Mouse (Mus musculus): ENCODE results near the gene Rnf4. TPM values are rescaled to one million over a fixed set of nuclear protein-coding genes. Genes with fewer than 3 reads are reported as not detected.
A peak's percentile ranks its signal among the peaks of the same experiment; 100 is the strongest.

The Rnf4 gene
- total RNA-seq, 1 experiment: 177 TPM

DNA sequence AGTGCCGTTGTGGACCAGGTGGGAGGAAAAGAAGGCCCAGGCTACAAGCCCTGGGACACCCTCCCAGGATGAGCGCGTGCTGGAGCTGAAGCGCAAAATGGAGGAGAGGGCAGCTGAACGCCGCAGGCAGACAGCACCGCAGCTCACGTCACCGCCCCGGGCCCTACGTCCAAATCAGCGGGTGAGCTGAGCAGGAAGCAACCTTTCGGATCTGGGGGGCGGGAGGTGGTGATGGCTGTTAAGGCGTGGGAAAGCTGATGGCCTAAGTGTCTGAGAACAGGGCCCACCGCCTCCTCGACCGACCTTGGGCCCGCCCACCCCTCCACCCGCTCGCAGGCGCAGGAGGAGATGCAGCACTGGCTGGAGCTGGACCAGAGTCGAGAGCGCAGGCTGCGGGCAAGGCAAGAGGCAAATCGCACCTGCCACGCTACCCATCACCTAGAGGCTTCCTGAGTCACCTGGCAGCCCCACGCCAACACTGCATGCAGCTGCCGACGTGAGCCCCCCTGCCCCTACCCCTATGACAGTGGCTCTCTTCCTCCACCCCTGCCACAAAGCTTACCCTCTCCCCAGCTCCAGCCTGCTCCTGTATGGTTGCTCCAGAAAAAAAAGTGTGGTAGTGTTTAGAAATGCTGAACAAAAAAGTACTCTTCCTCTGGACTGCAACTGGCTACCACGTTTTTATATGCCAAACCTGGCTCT is 9.1 kb upstream of the Rnf4 start:
- Histone ChIP-seq H3K27ac (ENCODE audit: insufficient read depth, low read depth, low read length, poor library complexity, severe bottlenecking) (no peak overlapping the region), H3K4me3 (ENCODE audit: insufficient read depth in 1 of 2, low read depth in 1 of 2, low read length in 2 of 2, poor library complexity in 1 of 2, severe bottlenecking in 1 of 2) (peak overlapping the region; percentile 40 to 60; a peak in 3 of 4 replicates), H3K9me3 (ENCODE audit: control insufficient read depth, insufficient read depth, low read depth, low read length) (no peaks in the 10 kb centered on the region), H3K36me3 (ENCODE audit: control insufficient read depth, insufficient read depth, low read length, poor library complexity, severe bottlenecking) (no peaks in the 10 kb centered on the region), H3K4me1 (ENCODE audit: control insufficient read depth in 2 of 2, insufficient read depth in 2 of 2, low read length in 2 of 2, poor library complexity in 1 of 2) (peaks cover 2 to 8% of the 10 kb centered on the region in 2 experiments; a peak in 2 of 4 replicates), H3K9ac (ENCODE audit: insufficient read depth, low read depth, low read length, poor library complexity, severe bottlenecking) (peak overlapping the region; percentile 63)
- peak; percentile 47 for DNase-seq (ENCODE audit: low read depth, low spot score)
- in situ Hi-C loops (cut with MboI; ENCODE audit: low sequenced_read_pairs in 2 of 2, unreplicated experiment in 2 of 2): no loop called here
- TF ChIP-seq ZNF384 (IDR thresholded peaks at IDR 0.05; ENCODE audit: low read depth, low read length) (no peak), HCFC1 (IDR thresholded peaks at IDR 0.05; ENCODE audit: borderline replicate concordance, insufficient read depth, low read length) (no peak), MAFK (IDR thresholded peaks at IDR 0.05; ENCODE audit: insufficient read depth, low read depth, low read length) (no peak), CHD2 (IDR thresholded peaks at IDR 0.05; ENCODE audit: low read depth, low read length) (no peak), ZC3H11A (IDR thresholded peaks at IDR 0.05; ENCODE audit: borderline replicate concordance, low read depth, low read length) (no peak)

GRCm38 (mm10) chr5:34330136-34330535 is 6.0 kb upstream of the Rnf4 start:
- Histone ChIP-seq H3K27ac (ENCODE audit: insufficient read depth, low read depth, low read length, poor library complexity, severe bottlenecking) (no peak overlapping the region), H3K9me3 (ENCODE audit: control insufficient read depth, insufficient read depth, low read depth, low read length) (no peaks in the 10 kb centered on the region), H3K4me3 (ENCODE audit: insufficient read depth in 1 of 2, low read depth in 1 of 2, low read length in 2 of 2, poor library complexity in 1 of 2, severe bottlenecking in 1 of 2) (no peak overlapping the region), H3K36me3 (ENCODE audit: control insufficient read depth, insufficient read depth, low read length, poor library complexity, severe bottlenecking) (no peaks in the 10 kb centered on the region), H3K4me1 (ENCODE audit: control insufficient read depth in 2 of 2, insufficient read depth in 2 of 2, low read length in 2 of 2, poor library complexity in 1 of 2) (peaks cover 4 to 9% of the 10 kb centered on the region in 2 experiments; a peak in 2 of 4 replicates), H3K9ac (ENCODE audit: insufficient read depth, low read depth, low read length, poor library complexity, severe bottlenecking) (no peak overlapping the region)
- in situ Hi-C loops (cut with MboI; ENCODE audit: low sequenced_read_pairs in 2 of 2, unreplicated experiment in 2 of 2): no loop called here
- no peak for TF ChIP-seq ZC3H11A (IDR thresholded peaks at IDR 0.05; ENCODE audit: borderline replicate concordance, low read depth, low read length)
- no peak for TF ChIP-seq CHD2 (IDR thresholded peaks at IDR 0.05; ENCODE audit: low read depth, low read length)
- TF ChIP-seq HCFC1 (IDR thresholded peaks at IDR 0.05; ENCODE audit: borderline replicate concordance, insufficient read depth, low read length): no peak
- no peak for TF ChIP-seq ZNF384 (IDR thresholded peaks at IDR 0.05; ENCODE audit: low read depth, low read length)
- no peak for TF ChIP-seq MAFK (IDR thresholded peaks at IDR 0.05; ENCODE audit: insufficient read depth, low read depth, low read length)
- no peak for DNase-seq (ENCODE audit: low read depth, low spot score)

DNA sequence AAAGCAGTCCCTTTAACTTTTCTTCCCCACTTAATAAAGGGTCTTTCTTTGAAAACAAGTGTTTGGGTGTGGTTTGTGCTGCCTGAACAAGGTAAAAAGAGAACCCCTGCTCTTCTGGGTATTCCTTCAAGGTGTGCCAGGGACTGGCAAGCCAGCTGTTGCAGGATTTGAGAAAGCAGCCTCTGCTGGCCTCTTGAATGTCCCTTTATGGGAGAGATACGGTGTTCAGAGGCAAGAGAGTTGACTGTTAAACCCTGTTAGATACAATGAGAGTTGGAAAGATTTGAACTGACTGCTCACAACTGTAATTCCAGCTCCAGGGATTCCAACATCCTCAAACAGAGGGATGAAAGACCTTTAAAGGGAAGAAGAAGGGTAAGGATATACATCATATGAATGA is 2.0 kb upstream of the Rnf4 start:
- TF ChIP-seq HCFC1 (IDR thresholded peaks at IDR 0.05; ENCODE audit: borderline replicate concordance, insufficient read depth, low read length): no peak
- no peak for TF ChIP-seq ZNF384 (IDR thresholded peaks at IDR 0.05; ENCODE audit: low read depth, low read length)
- no peak for TF ChIP-seq ZC3H11A (IDR thresholded peaks at IDR 0.05; ENCODE audit: borderline replicate concordance, low read depth, low read length)
- TF ChIP-seq CHD2 (IDR thresholded peaks at IDR 0.05; ENCODE audit: low read depth, low read length): no peak
- TF ChIP-seq MAFK (IDR thresholded peaks at IDR 0.05; ENCODE audit: insufficient read depth, low read depth, low read length): no peak
- H3K9ac ChIP-seq (ENCODE audit: insufficient read depth, low read depth, low read length, poor library complexity, severe bottlenecking): no peak overlapping the region
- no peak for DNase-seq (ENCODE audit: low read depth, low spot score)
- H3K36me3 ChIP-seq (ENCODE audit: control insufficient read depth, insufficient read depth, low read length, poor library complexity, severe bottlenecking): peaks cover 3% of the 10 kb centered on the region; the same call in 1 of the 2 replicates
- no peak overlapping the region for H3K27ac ChIP-seq (ENCODE audit: insufficient read depth, low read depth, low read length, poor library complexity, severe bottlenecking)
- no peaks in the 10 kb centered on the region for H3K9me3 ChIP-seq (ENCODE audit: control insufficient read depth, insufficient read depth, low read depth, low read length)
- no peak overlapping the region for H3K4me3 ChIP-seq (ENCODE audit: insufficient read depth in 1 of 2, low read depth in 1 of 2, low read length in 2 of 2, poor library complexity in 1 of 2, severe bottlenecking in 1 of 2)
- peaks cover 1 to 3% of the 10 kb centered on the region in 2 experiments; a peak in 3 of 4 replicates for H3K4me1 ChIP-seq (ENCODE audit: control insufficient read depth in 2 of 2, insufficient read depth in 2 of 2, low read length in 2 of 2, poor library complexity in 1 of 2)
- in situ Hi-C loops (cut with MboI; ENCODE audit: low sequenced_read_pairs in 2 of 2, unreplicated experiment in 2 of 2): no loop called here

DNA sequence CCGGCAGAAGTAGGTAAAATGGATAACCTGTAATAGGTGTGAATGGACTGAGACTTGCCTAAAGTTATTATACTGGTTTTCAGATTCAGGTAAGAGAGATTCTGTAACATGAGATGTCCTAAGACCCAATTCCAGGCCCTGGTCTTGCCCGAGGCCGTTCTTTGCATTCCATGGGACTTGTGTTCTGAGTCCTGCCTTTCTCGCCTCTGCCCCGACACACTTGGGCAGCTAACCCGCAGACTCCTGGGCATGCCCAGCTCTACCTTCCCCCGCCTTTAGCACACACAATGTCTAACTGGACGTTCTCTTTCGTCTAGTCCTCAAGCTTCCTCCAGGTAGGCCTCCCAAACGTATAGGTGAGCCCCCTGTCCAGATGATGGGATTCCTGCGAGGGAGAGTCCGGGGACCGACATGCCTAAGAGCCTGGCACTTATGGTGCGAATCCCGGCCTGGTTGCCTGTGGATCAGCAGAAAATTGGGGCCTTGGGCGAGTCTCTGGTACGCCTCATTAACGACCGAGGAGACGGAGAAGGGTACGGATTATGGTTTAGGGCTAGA is 471 bp upstream of the Rnf4 start:
- TF ChIP-seq ZNF384 (IDR thresholded peaks at IDR 0.05; ENCODE audit: low read depth, low read length): no peak
- TF ChIP-seq MAFK (IDR thresholded peaks at IDR 0.05; ENCODE audit: insufficient read depth, low read depth, low read length): no peak
- TF ChIP-seq HCFC1 (IDR thresholded peaks at IDR 0.05; ENCODE audit: borderline replicate concordance, insufficient read depth, low read length): no peak
- no peak for TF ChIP-seq ZC3H11A (IDR thresholded peaks at IDR 0.05; ENCODE audit: borderline replicate concordance, low read depth, low read length)
- TF ChIP-seq CHD2 (IDR thresholded peaks at IDR 0.05; ENCODE audit: low read depth, low read length): no peak

More for the DNA sequence above, 471 bp upstream of the Rnf4 start:
- H3K4me1 ChIP-seq (ENCODE audit: control insufficient read depth in 2 of 2, insufficient read depth in 2 of 2, low read length in 2 of 2, poor library complexity in 1 of 2): peaks cover 1 to 3% of the 10 kb centered on the region in 2 experiments; a peak in 3 of 4 replicates
- H3K27ac ChIP-seq (ENCODE audit: insufficient read depth, low read depth, low read length, poor library complexity, severe bottlenecking): peak overlapping the region; percentile 91
- peaks cover 3% of the 10 kb centered on the region; the same call in 1 of the 2 replicates for H3K36me3 ChIP-seq (ENCODE audit: control insufficient read depth, insufficient read depth, low read length, poor library complexity, severe bottlenecking)
- H3K4me3 ChIP-seq (ENCODE audit: insufficient read depth in 1 of 2, low read depth in 1 of 2, low read length in 2 of 2, poor library complexity in 1 of 2, severe bottlenecking in 1 of 2): peak overlapping the region; percentile 79 to 84
- H3K9me3 ChIP-seq (ENCODE audit: control insufficient read depth, insufficient read depth, low read depth, low read length): no peaks in the 10 kb centered on the region
- in situ Hi-C loops (cut with MboI; ENCODE audit: low sequenced_read_pairs in 2 of 2, unreplicated experiment in 2 of 2): no loop called here
- peak; percentile 58 for DNase-seq (ENCODE audit: low read depth, low spot score)
- peak overlapping the region; percentile 97 for H3K9ac ChIP-seq (ENCODE audit: insufficient read depth, low read depth, low read length, poor library complexity, severe bottlenecking)
